Mouse (Mus musculus) mouse trophoblast stem cell (cell line): ENCODE results near the gene Rhoh.

ENCODE experiments used
- in situ Hi-C, 2 experiments: fragments of 300-500 bp; cut with MseI, MboI; formaldehyde crosslinking; loops; 2 replicates in 1 of 2; 3 replicates in 1 of 2; pipeline ENCODE4 v1.15.1; 2025

Gene Rhoh

DNA sequence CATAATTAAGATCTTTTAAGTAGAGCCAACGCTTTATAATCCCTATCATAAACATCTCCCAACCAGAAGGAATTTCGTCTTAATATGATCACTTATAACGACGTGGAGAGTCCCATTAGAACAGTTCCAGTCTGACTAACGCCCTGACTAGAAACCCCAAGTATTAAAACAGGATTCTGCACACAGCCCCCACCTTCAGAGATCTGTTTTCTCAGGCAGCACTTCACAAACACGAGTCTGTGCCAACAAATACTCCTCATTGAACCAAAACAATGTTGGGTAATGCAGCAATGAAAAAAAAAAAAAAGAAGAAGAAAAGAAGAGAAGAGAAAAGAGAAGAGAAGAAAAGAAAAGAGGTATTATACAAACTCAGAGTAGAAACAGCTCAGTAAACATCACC lies 1.6 kb upstream of the Rhoh start:
- in situ Hi-C loops = no loop called here

DNA sequence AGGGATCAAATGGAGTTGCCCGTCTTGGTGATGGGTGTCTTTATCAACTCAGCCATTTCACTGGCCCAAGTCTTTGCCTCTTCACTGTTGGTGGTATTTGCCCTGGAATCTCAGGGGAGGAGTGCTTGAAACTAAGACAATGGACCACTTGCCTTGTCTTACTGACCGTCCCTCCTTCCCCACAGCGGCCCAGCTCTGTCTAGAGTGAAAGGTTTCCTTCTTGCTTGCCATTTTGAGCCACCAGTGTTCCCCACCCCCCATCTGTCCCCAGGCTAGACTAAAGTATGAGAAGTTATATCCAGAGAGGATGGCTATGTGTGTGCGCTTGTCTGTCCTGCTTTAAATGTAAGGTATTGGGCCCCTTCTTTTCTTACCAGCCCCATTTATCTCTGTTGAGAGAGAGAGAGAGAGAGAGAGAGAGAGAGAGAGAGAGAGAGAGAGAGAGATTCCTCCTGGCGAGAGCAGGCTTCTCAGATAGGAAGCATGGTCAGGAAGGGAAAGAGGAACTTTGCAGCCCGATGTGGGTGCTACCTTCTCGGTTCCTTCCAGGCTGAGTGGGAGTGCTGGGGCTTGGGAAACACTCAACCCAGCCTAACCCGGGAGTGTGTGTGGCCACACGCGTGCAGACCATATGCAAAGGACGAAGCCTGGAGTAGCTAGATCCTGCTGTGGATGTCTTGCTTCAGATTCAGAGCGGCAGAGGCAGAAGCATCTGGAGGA lies 572 bp upstream of the Rhoh start:
- in situ Hi-C loops = no loop called here

DNA sequence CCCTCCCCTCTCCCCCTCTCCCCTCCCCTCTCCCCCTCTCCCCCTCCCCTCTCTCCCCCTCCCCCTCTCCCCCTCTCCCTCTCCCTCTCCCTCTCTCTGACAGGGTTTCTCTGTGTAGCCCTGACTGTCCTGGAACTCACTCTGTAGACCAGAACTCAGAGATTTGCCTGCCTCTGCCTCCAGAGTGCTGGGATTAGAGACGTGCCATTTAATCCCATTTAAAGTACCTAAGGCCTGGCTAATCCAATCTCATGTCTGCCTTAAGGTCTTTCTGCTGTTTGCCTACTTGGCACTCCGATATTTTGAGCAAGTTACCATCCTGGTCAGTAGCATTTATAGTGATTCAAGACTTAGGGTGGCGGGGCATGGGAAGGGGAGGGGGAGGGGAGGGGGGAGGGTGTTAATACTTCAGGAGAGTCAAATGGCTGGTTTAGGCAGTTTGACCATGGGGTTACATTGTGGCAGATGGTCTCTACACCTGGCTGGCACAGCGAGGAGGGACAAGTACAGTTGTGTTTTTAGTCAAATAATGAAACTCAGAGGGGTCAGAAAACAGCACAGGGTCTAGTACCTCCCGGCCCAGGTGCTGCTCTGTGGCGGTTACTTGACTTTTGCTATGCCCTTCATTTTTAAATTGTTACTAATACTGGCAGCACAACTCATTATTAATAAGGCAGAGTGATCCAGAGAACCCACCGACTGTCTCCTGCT lies 1.4 kb downstream of the Rhoh start:
- in situ Hi-C loops = no loop called here

DNA sequence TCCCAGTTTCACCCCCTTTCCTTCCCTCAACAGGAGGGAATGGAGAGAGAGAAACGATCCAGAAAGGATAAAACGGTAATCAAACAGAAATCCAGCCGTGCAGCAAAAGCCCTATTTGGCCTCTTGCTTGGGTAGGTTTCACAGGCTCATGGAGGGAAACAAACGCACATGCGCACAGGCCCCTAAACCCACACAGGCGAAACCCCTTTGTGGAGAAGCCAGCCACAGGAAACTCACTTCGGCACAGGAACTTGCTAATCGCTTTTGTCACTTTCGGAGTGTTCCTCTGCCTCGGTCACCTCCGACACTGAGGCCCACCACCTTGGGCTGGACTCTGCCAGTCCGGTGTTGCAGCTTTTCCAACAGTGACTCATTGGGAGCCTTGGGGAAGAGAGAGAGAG lies 2.3 kb downstream of the Rhoh start:
- in situ Hi-C loops = no loop called here

DNA sequence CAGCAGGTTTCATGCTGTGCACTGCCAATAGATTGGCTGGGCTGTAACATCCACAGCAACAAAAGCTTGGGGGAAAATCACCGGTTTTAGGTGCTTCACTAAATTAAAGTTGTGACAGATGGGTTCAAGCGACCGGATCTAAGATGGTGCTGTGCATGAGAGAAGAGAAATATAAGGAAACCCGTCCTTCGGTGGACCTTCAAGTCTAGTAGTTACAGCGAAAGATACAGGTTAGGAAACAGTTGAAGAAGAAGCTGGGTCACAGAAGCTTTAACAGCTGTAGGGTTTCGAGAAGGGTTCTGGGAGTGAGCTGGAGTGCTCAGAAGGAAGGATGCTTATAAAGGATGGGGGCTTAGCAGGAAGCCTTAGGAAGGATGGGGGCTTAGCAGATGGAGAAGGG lies 3.5 kb downstream of the Rhoh start:
- in situ Hi-C loops = no loop called here

DNA sequence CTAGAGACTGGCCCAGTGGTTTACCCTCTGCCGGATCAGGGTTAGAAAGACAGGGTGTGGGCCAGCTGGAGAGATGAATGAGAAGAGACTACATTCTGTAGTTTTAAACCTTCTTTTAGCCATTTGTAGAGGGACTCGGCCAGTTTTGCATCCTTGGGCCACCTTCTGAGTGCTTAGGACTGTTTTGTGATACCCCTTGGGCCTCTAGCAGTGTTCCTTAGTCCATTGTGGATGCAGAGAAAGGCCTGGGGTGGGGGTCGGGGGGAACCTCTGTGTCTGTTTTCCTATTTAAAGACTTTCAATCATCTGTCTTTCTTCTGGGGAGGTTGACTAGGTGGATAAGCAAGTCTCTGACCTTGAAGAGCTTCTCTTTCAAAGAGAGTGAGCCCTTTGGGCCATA lies 3.9 kb downstream of the Rhoh start:
- in situ Hi-C loops = no loop called here

DNA sequence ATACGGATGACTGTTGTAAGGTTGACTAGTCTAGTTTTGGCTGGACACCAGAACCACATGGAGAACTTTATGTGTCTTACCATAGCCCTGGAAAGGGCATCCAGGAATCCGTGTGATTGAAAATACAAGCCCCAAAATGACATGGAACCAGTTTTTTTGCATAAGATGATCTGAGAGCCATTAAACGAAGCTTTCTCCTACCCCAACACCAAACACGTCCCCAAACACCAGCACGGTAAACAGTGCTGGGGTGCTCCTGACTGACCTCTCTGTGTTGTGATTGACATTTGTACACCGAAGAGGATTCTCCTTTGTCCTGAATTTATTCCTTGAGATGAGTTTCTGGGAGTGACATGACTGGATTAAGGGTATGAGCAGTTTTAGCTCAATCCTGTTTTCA lies 5.6 kb downstream of the Rhoh start:
- in situ Hi-C loops = no loop called here

DNA sequence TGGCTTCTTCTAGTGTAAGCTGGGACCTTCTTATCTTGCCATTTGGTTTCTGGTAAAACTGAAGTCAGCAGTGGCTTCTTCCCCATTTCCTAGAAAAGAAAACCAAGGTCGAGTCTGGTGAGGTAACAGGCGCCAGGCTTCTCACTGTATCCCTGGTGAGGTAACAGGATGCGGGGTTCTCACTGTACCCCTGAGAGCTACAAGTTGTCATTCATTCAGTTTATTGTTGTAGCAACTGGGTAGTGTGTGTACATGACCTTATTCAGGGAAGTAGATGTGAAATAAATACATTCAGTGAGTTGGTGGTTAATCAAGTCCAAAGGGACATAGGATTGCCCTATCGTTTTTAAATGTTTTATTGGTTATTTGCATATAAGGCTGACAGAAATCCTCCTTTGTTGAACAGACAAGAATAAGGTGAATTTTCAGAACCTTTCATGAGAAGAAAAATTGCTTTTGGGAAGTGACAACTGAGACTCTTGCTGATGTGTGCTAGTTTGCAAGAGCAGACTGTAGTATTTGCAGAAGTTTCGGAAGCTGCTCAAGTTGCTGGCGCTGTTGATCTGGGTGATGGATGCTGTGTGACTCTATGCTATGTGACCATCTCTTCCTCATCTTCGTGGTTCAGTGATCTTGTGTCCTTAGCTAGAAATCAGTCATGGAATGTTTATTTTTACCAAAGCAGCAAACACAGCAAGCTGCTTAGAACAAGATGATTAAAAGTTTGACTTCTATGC lies 6.5 kb downstream of the Rhoh start:
- in situ Hi-C loops = no loop called here

DNA sequence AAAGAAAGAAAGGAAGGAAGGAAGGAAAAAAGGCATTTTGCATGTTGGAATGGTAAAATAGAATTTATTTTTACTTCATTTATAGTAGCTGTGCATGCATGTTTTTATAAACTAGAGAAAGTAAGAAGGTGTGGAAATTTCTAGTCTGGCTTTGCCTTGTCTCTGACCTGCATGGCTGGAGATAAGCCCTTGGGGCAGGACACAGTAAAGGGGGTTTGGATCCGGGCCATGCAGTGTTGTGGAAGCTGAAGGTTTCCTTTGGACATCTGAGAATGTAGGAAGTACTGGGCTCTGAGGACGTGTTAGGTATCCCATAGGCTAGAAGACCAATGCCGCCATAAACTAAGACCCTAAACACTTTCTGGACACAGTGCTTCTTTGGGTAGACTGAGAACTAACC lies 7.4 kb downstream of the Rhoh start:
- in situ Hi-C loops = no loop called here

DNA sequence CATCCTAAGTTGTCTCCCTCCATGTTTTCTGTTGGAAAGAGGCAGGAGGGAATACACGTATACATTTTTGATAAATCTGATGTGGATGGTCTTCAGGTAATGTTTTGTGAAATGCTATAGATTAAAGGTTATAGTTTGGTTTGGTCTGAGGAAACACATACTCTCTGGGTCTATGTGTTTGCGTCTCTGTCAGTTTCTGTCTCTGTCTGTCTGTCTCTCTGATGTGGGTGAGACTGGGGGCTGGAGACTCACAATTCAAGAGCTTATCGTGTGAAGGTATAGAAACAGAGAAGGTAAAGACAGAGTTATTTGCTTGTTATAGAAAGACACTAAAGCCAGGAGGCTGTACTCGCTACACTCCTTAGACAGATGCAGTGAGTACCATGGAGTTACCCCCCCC lies 8.6 kb downstream of the Rhoh start:
- in situ Hi-C loops = no loop called here

DNA sequence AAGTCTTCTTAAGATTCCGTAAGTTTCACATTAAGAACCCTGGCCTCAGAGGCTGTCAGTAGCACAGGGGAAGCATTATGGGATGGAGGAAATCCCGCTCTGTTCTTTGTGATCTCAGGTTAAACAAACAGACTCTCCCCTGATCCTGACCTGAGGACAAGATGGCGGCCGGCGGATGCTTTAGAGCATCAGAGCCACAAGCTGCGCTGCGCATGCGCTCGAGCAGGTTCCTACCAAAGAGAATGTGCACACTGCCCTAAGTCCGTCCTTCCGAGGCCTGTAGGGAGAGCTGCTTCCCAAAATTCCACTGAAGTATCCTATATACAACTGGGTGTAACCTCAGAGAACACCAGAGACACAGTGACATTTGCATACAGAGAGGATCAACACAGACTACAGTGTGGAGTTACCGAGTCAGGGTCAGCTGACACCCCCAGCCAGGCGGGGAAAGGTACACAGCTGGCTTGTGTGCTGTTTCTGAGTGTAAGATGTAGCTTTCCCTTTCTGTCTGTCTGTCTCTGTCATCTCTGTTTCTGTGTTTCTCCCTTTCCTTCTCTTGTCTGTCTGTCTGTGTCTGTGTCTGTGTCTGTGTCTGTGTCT lies 10.4 kb downstream of the Rhoh start:
- in situ Hi-C loops = no loop called here

DNA sequence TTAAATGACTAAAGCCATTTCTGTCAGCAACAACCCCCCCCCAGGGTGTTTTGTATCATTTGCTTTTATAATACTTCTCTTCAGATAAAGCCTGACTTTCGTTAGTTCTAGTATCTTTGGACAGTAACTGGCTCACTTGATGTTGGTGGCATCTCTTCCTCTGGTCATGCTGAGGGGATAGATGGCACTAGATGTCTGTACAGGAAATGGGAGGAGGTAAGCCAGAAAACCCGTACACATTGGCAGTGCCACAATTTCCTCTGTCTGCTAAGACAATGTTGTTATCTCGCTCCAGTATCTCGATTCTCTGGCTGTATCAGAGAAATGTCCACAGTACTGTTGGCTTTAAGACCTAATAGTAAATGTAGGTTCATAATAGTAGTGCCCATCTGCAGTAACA lies 12.2 kb downstream of the Rhoh start:
- in situ Hi-C loops = no loop called here

DNA sequence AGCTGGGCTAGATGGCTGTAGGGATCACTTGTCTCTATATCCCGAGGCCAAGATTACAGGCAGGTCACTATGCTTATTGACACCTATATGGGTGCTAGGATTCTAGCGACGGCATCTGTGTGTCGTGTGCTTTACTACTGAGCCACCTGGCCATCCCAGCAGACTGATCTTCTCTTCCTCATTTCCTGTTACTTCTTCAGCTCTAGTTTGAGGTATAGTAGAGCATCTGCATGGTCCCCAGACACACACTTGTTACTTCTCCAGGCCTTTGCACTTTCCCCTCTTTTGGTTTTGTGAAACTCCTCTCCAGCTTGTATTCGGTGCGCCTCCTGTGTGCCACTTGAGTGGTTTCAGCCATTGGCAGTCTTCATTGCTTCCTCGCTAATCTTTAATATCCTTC lies 14.3 kb downstream of the Rhoh start:
- in situ Hi-C loops = no loop called here

DNA sequence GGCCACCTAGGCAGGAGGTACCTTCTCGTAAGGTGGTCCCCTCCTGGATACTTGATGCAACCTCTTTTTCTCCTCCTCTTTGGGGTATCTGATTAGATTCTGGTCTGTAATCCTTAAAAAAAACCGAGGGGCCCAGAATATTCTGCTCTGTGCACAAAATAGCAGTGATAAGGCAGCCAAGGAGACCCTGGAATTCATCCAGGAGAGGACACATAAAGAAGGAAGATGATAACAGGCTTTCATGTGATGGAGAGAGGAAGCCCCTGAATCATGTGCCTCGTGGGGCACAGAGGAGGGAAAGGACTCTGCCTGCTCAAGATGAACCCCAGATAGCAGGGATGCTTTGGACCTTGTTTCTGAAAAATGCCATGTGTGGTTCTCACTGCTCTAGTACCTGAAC lies 17.4 kb downstream of the Rhoh start:
- in situ Hi-C loops = no loop called here

DNA sequence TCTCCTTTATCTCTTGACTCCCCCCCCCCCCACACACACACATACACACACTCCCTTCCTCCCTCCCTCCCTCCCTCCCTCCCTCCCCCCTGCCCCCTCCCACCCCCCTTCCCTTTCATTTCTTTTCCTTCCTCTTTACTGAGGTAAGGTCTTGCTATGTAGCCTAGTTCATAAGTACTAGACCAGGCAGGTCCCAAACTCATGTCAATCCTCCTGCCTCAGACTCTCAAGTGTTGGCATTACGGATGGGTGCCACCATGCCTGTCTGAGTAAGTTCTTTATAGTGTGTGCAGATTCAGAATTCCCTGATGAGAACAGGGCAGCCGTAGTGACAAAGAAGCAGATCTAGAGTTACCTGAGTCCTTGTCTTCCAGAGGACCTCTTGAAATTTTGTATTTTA lies 20.2 kb downstream of the Rhoh start:
- in situ Hi-C loops = no loop called here

DNA sequence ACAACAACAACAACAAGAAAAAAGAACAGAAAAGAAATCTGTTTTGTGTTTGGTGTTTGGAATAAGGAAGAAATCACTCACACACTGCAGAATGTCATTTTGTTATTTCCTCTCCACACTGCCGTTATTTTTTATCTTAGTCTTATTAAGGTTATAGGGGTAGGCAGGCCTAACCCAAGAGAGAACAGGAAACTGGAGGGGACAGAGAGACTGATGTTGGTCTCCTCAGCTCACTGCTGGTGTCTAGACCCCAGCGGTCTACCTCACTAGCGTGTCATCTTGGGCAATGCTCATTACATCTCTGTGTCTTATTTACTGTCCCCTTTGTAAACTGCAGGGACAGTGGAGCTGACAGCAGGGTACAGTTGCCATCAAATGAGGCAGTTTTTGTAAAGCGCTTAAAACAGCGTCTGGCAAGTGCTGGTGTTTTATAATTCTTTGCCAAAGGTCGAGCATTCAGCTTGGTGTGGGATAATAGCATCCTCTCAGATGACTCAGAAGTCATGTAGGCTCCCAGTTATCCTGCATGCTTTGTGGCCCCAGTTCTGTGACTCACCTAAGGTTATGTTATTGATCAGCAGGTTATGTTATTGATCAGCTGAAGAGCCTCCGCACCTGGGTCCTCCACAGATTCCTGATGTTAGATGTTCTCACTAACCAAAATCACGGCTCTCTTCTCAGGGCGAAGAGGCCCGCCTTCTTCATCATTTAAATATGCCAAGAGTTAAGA lies 21.6 kb downstream of the Rhoh start:
- in situ Hi-C loops = no loop called here

DNA sequence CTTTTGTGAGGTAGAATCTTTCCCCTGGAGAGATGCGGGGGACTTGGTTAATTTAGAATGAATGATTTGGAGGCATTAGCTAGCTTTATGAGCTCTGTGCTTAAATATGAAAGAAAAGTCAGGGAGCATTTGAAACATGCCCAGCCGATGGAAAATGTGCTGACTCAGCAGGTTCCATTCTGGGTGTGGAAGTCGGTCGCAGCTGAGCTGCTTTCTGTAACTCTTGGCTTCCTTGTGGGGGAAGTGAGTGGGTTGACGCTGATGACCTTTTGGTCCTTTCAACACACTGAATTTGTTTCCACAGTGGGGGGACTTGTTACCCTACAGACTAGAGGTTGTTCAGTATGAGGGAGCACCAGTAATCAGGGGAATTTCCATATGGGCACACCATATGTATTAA lies 22.3 kb downstream of the Rhoh start:
- in situ Hi-C loops = no loop called here

DNA sequence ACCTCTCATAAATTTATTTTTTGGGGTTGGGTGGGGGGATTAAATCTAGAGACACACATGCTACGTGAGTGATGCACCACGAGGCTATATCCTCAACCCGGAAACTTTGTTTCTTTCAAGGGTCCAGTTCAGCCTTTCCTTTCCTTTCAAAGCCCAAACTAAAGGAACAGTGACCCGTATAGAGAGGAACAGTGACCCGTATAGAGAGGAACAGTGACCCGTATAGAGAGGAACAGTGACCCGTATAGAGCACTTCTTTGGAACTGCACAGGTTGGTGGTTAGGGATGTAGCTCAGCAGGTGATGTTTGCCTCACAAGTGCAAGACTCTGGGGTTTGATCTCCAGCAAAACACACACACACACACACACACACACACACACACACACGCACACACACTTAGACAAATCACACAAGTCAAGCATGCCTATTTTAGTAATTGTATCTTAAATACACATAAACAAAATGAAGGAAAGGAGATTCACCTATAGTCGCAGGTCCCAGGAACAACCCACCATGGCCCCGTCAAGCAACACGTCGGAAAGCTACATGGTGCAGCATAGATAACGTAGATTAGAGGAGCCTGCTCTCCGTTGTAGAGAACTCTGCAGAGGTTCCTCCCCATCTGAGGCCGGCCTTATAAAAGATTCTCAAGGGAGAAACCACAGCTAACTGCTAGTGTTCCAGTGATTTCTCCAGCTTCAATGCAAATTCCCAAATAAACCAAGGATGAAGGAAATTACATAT lies 24.9 kb downstream of the Rhoh start:
- in situ Hi-C loops = no loop called here

DNA sequence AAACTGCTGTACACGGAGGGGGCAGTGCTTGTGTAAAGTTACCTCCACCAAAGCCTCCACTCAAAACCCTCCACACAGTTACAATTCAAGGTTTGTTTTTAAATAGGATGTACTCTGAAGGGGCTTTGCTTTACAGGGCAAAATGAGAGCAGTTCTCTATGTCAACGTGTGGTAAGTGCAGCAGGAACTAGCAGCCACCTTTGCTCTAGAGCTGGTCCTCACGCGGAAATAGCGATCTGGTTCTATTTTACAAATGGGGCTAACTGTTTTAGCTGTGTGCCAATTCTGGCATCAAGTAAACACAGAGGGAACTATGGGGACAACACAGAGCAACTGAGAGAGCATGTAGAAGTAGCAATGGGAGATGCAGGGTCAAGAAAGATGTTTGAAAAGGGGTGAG lies 27.1 kb downstream of the Rhoh start:
- in situ Hi-C loops = no loop called here

DNA sequence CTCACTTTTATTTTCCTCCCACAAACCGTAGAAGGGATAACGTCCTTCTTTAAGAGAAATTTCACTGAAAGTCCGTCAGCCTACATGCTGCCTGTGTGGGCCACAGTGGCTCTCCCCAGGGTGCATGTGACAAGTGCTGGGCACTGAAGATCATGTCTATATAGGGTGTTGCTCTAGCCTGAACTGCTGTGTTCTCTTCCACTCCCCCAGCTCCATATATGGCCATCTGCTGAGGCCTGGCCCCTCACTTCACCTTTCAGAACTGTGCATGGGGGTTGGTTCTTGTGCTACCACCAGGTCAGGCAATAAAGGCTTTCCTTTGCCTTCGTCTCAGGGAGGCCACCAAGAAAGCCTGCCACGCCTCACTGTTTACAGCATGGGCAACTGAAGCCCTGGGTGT lies 28.0 kb downstream of the Rhoh start:
- in situ Hi-C loops = no loop called here

DNA sequence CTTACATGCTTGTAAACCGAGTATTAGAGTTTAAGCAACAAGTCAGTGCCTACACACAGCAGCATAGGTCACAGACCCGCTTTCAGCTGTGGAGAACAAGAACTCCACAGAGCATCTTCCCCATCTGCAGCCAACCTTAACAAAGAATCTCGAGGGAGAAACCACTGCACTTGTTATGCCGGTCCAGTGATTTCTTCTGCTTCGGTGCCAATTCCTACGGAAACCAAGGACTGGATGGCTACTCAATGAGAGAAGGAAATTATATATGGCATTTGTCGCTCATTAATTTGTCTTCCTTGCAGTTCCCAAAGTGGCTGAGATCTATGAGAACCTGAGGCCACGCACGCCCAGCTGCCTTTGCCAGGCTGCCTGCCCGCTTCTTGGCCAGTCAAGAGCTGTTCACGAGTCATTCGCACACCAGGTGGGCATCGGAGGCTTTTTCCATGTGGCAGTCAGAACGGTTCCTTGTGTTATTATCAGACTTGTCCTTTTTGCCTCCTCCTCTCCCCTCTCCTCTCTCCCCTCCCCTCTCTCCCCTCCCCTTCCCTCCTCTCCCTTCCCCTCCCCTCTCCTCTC lies 30.3 kb downstream of the Rhoh start:
- in situ Hi-C loops = no loop called here
